Mouse (Mus musculus) brain, embryonic 14.5 days (tissue): ENCODE results near the gene Mettl7a3. TPM values are rescaled to one million over a fixed set of nuclear protein-coding genes. Genes with fewer than 3 reads are reported as not detected.

ENCODE experiments used
- DNase-seq: peaks from one replicate; pipeline ENCODE4 v3.0.0-alpha.2; 2011; ENCODE audit warnings: low read depth
- CTCF ChIP-seq: fragments of 200-500 bp; IDR thresholded peaks from 2 replicates; pipeline ENCODE4 v1.5.1; 2012; ENCODE audit warnings: inconsistent platforms, mild to moderate bottlenecking, moderate library complexity, borderline replicate concordance; ENCODE audit not compliant: insufficient read depth, insufficient read length; ENCODE audit errors: extremely low read depth
- POLR2A ChIP-seq: fragments of 200-500 bp; IDR thresholded peaks from 2 replicates; pipeline ENCODE4 v1.6.1; 2012; ENCODE audit warnings: mild to moderate bottlenecking, inconsistent platforms, borderline replicate concordance; ENCODE audit not compliant: poor library complexity, insufficient read depth, insufficient read length, severe bottlenecking; ENCODE audit errors: extremely low read depth
- polyA plus RNA-seq: library from polyadenylated mRNA; depleted of rRNA; stranded (reverse); fragments of >200 nt; gene quantifications from 2 replicates; pipeline ENCODE4 v1.2.3, GENCODE M21; 2012; rRNA removed

Mettl7a3 gene
- 0.09 and 0.11 TPM in 2 replicates for polyA plus RNA-seq

DNA sequence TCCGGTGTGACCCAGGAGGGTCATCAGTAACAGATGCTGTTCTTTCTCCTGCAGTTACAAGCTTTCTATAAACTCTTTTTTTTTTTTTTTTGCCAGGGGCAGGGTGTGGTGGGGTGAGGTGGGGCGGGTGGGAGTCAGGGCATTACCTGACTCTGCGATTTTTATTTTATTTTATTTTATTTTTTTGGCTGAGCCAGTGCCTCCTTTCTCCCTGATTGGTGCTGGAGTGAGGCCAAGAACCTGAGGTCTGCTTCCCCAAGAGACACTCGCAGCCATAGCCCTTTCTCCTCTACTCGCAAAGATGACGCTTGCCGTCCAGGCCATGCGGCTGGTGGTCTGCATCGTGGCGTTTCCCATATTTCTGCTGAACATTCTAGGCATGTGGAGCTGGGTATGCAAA is at the start of gene Mettl7a3:
Mettl7a3 (plus strand) TSS at position 301 of the 400 bp plus-strand sequence.
- TF ChIP-seq POLR2A (no peak), CTCF (no peak)
- no peak for DNase-seq

DNA sequence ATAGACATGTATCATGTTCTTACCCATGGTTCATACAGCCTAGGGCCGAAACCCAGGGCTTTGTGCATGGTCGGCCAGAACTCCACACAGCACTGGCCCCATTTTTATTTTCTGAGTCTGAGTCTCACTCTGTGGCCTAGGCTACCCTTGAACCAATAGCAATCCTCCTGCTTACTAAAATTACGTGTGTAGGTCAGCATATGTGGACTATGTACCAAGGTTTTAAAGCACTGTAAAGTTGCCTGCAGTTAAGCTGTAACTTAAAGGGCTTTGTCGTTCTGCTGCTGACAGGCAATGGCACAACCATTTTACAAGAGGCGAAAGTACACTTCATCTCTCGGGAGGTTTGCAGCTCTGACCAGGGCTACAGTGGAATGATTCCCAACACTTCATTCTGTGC is 45.7 kb upstream of the Mettl7a3 start:
- TF ChIP-seq POLR2A (no peak), CTCF (no peak)
- DNase-seq: no peak

DNA sequence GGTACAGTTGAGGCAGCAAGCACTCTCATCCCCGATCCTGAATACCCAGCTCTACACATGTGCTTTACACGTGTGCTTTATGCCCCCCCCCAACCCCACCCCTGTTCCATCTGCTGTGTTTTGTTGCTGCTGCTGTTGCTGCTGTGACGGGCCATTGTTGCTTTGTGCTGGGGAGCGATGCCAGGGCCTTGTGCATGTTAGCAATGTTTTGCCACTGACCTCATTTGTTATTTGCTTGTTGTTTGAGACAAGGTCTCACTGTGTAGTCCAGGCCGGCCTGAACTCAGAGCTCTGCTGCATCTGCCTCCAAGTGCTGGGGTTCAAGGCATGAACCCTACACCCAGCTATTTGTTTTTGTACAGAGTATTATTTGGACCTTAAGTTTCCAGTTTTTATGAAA is 43.9 kb upstream of the Mettl7a3 start:
- DNase-seq: no peak
- TF ChIP-seq CTCF (no peak), POLR2A (no peak)

DNA sequence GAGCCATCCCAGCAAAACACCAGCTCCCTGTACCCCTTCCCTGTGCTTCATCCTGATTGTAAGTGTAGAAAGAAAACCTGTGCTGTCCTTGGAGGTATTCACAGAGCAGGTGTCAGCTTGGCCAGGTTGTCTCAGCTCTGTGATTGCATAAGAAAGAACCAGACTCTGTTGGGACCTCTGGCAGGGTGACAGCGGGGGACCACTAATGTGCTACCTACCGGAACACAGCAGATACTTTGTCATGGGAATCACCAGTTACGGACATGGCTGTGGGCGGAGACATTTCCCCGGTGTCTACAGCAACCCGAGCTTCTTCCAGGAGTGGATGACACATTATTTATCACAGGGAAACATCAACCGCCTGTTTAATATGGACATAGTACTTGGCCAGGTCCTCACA is 42.4 kb upstream of the Mettl7a3 start:
- TF ChIP-seq CTCF (no peak), POLR2A (no peak)
- no peak for DNase-seq

DNA sequence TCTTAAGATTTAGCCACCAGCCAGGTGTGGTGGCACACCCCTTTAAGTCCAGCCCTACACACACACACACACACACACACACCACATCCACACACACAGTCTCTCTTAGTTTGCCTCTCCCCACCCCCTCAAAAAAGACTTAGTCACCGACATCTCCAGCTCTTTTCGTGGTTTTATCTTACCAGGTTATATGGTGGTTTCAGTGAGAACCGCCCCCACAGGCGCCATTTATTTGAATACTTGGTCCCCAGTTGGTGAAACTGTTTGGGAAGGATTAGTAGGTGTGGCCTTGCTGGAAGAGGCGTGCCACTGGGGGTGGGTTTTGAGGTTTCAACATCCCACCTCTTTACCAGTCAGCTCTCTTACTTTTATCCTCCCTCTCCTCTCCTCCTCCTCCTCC is 36.9 kb upstream of the Mettl7a3 start:
- no peak for TF ChIP-seq POLR2A
- no peak for TF ChIP-seq CTCF
- no peak for DNase-seq

DNA sequence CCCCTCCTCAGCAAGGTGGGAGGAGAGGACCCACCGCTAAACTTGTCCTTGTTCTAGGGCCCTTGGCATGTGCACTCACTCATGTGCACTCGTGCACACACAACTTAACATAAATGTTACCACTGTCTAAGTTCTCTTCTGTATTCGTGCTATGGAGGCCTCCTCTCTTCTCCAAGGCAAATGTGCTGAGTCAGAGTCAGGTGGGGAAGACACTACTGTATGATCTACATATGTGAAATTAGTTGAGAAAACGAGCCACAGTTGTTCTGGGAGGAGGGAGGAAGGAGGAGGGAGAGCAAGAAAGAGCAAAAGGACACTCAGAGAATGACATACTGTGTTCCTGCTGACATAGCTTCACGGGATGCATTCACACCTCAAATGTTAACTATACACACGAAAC is 34.2 kb upstream of the Mettl7a3 start:
- DNase-seq: no peak
- TF ChIP-seq CTCF (no peak), POLR2A (no peak)

DNA sequence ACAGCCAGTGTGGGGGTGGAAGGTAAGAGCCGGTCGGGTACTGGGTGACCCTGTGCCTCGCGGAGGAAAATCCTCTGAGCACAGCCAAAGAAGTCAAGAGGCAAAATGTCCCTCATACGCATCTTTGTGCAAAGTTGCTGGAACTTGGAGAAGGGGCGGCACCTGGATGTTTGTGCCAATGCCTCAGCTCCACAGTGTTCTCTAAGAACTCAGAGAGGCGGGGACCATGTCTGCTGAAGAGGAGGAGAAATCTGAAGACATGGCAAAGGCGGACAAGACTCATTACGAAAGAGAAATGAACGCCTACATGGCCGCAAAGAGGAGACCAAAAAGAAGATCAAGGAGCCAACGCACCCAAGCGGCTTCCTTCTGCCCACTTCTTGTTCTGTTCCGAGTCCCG is 33.2 kb upstream of the Mettl7a3 start:
- TF ChIP-seq CTCF: no peak
- no peak for TF ChIP-seq POLR2A
- DNase-seq: no peak

DNA sequence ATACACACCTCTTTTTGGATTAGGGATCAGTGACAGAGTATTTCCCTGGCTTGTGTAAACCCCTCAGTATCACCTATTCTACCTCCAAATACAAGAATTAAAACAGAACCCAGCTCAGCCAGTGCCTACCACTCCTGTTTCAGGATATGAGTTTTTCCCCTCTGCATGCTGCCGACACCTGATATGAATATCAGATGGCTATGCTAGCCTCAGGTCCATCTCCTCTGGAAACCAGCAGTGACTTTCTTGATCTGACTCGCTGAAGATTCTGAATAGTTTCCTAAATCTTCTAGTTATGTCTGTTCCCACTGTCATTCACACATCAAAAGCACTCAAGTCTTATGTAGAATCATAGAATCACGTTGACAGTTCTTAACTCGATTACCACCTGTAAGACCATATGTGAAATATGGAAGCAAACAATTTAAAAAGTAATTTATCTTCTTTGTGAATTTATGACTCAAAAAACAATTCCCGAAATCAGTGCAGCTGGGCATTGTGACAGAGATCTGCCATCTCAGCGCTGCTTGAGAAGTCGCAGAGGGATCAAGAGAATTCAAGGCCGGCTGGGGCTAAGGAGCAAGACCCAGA is 31.2 kb upstream of the Mettl7a3 start:
- no peak for DNase-seq
- TF ChIP-seq CTCF (no peak), POLR2A (no peak)

DNA sequence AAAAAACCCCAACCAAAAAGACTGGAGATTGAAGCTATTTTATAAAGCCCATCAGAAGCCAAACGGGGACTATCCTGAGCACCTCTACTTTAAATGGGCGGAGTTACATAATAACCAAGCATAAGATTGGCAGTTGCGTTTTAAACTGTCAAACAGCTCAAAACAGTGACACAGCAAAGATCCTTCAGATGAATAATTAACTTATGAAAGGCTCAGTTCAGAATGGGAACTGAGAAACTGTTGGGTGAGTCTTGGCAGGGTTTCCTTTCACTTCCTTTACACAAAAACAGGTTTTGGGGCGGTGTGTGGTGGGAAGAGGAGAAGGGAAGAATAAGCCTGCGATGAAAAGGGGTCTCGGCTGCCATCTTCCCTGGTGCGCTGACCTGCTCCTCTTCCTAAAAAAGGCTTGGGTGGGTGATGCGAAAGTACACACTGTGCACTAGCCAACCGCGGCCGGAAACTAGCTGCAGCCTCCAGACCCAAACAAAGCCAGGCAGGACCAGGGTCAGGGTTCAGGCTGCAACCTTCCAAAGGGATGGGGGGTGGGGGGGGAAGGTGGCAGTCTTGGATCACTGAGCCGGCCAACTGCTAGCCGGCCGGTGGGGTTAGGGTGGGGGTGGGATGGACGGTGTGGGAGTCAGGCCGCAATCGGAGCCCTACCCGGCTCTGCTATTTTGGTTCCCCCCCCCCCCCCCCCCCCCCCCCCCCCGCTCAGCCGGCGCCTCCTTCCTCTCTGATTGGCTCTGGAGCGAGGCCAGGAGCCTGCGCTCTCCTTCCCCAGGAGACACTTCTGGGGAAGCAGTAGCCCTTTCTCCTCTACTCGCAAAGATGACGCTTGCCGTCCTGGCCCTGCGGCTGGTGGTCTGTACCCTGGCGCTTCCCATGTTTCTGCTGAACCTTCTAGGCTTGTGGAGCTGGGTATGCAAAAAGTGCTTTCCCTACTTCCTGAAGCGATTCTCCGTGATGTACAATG is 30.4 kb upstream of the Mettl7a3 start, which contains the start of gene Mettl7a1:
Mettl7a1 (plus strand) TSS at position 122 of the 973 bp plus-strand sequence.
- DNase-seq: peak; percentile 92
- TF ChIP-seq POLR2A (no peak; the same call in 1 of the 2 replicates), CTCF (no peak)

DNA sequence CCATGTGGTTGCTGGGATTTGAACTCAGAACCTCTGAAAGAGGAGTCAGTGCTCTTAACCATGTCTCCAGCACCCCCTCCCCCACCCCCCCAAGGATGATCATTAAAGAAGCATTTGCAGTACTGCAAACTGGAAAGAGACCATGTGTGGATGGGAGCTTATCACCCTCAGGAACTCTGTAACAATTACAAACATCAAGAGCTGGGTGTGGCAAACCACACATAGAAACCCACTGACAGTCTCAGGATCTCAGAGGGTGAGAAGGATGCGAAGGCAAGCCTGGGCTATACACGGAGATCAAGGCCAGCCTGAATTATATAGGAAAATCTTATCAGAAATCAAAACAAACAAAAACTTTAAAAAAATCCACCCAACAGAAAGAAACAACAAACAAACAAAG is 28.5 kb upstream of the Mettl7a3 start:
- DNase-seq: no peak
- TF ChIP-seq CTCF: no peak
- TF ChIP-seq POLR2A: no peak

DNA sequence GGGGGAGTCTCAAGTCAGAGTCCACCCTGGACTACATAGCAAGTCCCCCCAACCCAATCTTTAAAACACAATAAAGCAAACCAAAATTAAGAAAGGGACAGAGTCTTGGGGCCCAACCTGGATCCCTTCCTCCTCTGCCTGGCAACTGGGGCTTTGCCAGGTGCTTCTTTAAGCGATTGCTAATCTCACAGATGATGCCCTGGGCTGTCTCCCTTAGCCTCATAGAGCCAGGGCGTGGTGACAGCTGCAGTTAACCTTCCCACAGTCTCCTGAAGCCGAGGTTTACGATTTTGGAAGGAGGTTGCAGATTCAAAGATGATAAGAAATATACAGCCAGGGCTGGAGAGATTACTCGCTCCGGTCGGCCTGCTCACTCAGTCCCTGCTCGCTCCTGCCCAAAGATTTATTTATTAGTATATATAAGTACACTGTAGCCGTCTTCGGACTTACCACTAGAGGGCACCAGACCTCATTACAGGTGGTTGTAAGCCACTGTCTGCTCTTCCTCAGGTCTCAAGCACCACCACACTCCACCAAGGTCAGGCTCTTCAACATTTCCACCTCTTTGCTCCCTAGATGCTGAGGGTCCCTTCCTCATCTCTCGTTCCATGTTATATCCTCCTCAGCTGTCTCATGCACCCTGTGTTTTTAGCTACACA is 27.2 kb upstream of the Mettl7a3 start:
- TF ChIP-seq CTCF: peak; percentile 31; the same call in 1 of the 2 replicates
- DNase-seq: peak; percentile 86

DNA sequence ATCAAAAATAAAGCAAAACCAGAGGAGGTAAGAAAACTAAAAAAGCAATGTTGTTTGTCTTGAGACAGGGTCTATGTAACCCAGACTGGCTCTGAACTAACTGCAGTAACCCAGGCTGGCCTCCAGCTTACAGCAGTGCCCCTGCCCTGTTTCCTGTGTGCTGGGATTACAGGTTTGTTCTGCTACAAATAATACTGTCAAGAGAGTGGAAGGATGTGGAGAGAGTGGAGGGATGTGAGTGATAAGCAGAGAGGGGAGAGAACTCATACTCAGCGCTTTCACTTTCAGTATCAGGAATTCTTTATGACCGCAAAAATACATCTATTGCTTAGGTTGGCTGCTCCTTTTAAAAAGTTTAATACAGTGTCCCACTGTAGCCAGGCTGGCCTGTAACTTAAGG is 22.4 kb upstream of the Mettl7a3 start:
- DNase-seq: no peak

More for the DNA sequence above, 22.4 kb upstream of the Mettl7a3 start:
- TF ChIP-seq POLR2A (no peak), CTCF (no peak)
